ENCODE assay signal across 1 mouse cellular context in the genomic region with DNA sequence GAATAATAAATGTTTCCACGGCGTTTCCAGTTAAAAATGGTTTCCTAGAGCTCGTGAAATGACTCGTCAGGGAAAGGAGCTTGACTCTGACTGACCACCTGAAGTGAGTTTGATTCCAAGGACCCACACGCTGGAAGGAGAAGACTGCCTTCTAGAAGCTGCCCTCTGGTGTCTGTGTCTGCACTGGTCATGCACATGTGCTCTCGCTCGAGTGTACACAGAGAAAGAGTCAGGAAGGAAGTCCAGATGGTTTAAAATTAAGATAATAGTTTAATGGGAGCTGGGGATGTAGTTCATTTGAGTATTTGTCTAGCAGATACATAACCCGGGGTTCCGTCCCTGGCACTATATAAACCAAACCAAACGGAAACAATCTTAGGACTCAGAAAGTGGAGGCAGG.
TF ChIP-seq lines count a peak whose summit lies in the region.

No protein-coding gene starts in this region.

TF ChIP-seq in MEL, 35 proteins besides CTCF, POLR2A, EP300 and RAD21 (continued from another document):
- TF ChIP-seq E2F4 (IDR thresholded peaks at IDR 0.05; ENCODE audit: borderline replicate concordance, low read depth, low read length) (no peak), ZMIZ1 (IDR thresholded peaks at IDR 0.05; ENCODE audit: low read depth, low read length) (no peak), CHD1 (IDR thresholded peaks at IDR 0.05; ENCODE audit: low read depth, low read length) (no peak; the same call in 1 of the 2 replicates), MEF2A (IDR thresholded peaks at IDR 0.05; ENCODE audit: extremely low read depth, insufficient replicate concordance, low read depth, low read length, poor library complexity, severe bottlenecking) (no peak), NRF1 (IDR thresholded peaks at IDR 0.05; ENCODE audit: insufficient read depth, low read depth, low read length, poor library complexity, severe bottlenecking) (no peak), RCOR1 (IDR thresholded peaks at IDR 0.05; ENCODE audit: low read depth, low read length) (no peak), HCFC1 (IDR thresholded peaks at IDR 0.05; ENCODE audit: low read depth, low read length) (no peak), GATA1 (IDR thresholded peaks at IDR 0.05; ENCODE audit: low read depth, low read length) (no peak), BHLHE40 (IDR thresholded peaks at IDR 0.05; ENCODE audit: borderline replicate concordance, low read depth, low read length) (no peak), MAFK (IDR thresholded peaks at IDR 0.05; ENCODE audit: borderline replicate concordance, low read depth, low read length) (no peak), ZKSCAN1 (IDR thresholded peaks at IDR 0.05; ENCODE audit: low read depth, low read length) (no peak), MXI1 (IDR thresholded peaks at IDR 0.05; ENCODE audit: low read depth, low read length) (peak; percentile 87), NELFE (IDR thresholded peaks at IDR 0.05; ENCODE audit: low read depth, low read length) (peak; percentile 29; the same call in 1 of the 2 replicates), MYB (IDR thresholded peaks at IDR 0.05; ENCODE audit: low read depth, low read length) (no peak), MAZ (IDR thresholded peaks at IDR 0.05; ENCODE audit: low read depth, low read length) (no peak; the same call in 1 of the 2 replicates), JUND (IDR thresholded peaks at IDR 0.05; ENCODE audit: low read depth, low read length) (no peak)
